Mouse (Mus musculus) limb, embryonic 11.5 days (tissue): ENCODE results near the gene Rasgef1b. TPM values are rescaled to one million over a fixed set of nuclear protein-coding genes. Genes with fewer than 3 reads are reported as not detected.

Experiments
- ATAC-seq: fragments of 200-750 bp; cut with Nextera tagmentation; 2 replicates; pipeline ENCODE4 v1.8.0; 2017; ENCODE audit warnings: low read depth; ENCODE audit not compliant: insufficient number of reproducible peaks, low FRiP score, low TSS enrichment
- DNase-seq: peaks from one replicate; pipeline ENCODE4 v3.0.0-alpha.2; 2015; ENCODE audit warnings: low spot score
- H3K27ac ChIP-seq: fragments of 300-500 bp; sonication (generic); replicated peaks from 2 replicates; pipeline ENCODE4 v1.5.1; 2014; ENCODE audit warnings: low read depth, mild to moderate bottlenecking, low read length
- H3K27me3 ChIP-seq: fragments of 300-500 bp; sonication (generic); 2 replicates; pipeline ENCODE4 v1.6.1; 2014; ENCODE audit warnings: mild to moderate bottlenecking, low read length, mixed read lengths; ENCODE audit not compliant: control insufficient read depth, insufficient read depth
- H3K36me3 ChIP-seq: fragments of 300-500 bp; sonication (generic); 2 replicates; pipeline ENCODE4 v1.6.1; 2014; ENCODE audit warnings: mild to moderate bottlenecking, low read length, moderate library complexity, mixed read lengths; ENCODE audit not compliant: control insufficient read depth, insufficient read depth
- H3K4me1 ChIP-seq: fragments of 300-500 bp; sonication (generic); 2 replicates; pipeline ENCODE4 v1.6.1; 2014; ENCODE audit warnings: low read length, mixed read lengths; ENCODE audit not compliant: control insufficient read depth, insufficient read depth
- H3K4me2 ChIP-seq: fragments of 300-500 bp; sonication (generic); 2 replicates; pipeline ENCODE4 v1.6.1; 2014; ENCODE audit warnings: low read depth, mild to moderate bottlenecking, moderate library complexity; ENCODE audit not compliant: severe bottlenecking
- H3K4me3 ChIP-seq: fragments of 300-500 bp; sonication (generic); 2 replicates; pipeline ENCODE4 v1.5.1; 2014; ENCODE audit warnings: low read depth, low read length
- H3K9ac ChIP-seq: fragments of 300-500 bp; sonication (generic); 2 replicates; pipeline ENCODE4 v1.6.1; 2014; ENCODE audit warnings: mild to moderate bottlenecking, low read length
- H3K9me3 ChIP-seq: fragments of 300-500 bp; sonication (generic); 2 replicates; pipeline ENCODE4 v1.6.1; 2016; ENCODE audit warnings: low read length; ENCODE audit not compliant: control insufficient read depth
- WGBS: fragments of 180-500 bp; shearing (Covaris S2); extraction: QIAGEN DNeasy Blood & Tissue Kit; methylation state at CpG from one replicate; pipeline ENCODE4 v1.1.7; 2014; 5-methylcytosine and 5-hydroxymethylcytosine counted together
- polyA plus RNA-seq: library from polyadenylated mRNA; unstranded; fragments of >200 nt; fragmentation: Nextera tagmentation; extraction: Ambion mirVana; gene quantifications from 2 replicates; pipeline ENCODE4 v1.2.1, GENCODE M21; 2014

Rasgef1b gene
- polyA plus RNA-seq, 1 experiment from 2014 or later, result 59.9 TPM

DNA sequence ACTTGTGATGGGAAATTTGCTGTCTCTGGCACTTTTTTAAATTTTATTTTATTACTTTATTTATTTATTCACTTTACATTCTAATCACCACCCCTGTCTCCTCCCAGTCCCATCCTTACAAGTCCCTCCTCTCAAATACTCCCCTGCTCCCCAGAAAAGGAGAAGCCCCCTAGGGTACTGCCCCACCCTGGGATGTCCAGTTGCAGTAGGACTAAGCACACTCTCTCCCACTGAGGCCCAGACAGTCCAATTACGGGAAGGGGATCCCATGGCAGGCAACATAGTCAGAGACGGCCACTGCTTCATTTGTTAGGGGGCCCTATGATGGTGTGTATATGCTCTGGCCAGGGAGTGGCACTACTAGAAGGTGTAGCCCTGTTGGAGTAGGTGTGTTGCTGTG lies 6.6 kb downstream of the Rasgef1b start:
- no peaks in the 10 kb centered on the region for H3K27me3 ChIP-seq
- no peaks in the 10 kb centered on the region for H3K36me3 ChIP-seq
- 85% methylated on average over 2 of the region's 2 CpGs for WGBS
- no peak overlapping the region for H3K4me2 ChIP-seq
- peaks cover 6% of the 10 kb centered on the region for H3K4me1 ChIP-seq
- no peak overlapping the region for H3K27ac ChIP-seq
- no peaks in the 10 kb centered on the region for H3K9me3 ChIP-seq
- ATAC-seq (no peak), DNase-seq (no peak)
- no peak overlapping the region for H3K9ac ChIP-seq
- no peak overlapping the region for H3K4me3 ChIP-seq

DNA sequence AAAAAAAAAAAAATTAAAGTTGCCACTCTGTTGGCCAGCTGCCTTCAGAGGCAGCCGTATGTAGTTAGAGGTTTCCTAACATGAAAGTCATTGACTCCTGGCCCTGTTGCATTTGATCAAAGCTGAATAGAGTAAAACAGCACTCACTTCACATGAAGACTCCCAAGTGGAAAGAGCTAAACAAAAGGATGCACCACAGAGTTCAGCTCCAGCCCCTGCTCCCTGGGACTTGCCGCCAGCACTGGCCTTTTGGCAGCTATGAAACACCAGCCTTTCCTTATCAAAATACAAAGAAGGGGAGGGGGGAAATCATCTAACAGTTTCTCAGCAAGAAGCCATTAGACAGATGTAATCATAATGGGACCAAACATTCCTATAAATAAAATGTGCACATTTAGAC lies 8.3 kb downstream of the Rasgef1b start:
- no peak overlapping the region for H3K9ac ChIP-seq
- H3K36me3 ChIP-seq, result no peaks in the 10 kb centered on the region
- DNase-seq (no peak), ATAC-seq (no peak)
- H3K27me3 ChIP-seq, result no peaks in the 10 kb centered on the region
- H3K4me1 ChIP-seq, result peaks cover 4% of the 10 kb centered on the region
- no peak overlapping the region for H3K4me2 ChIP-seq
- H3K4me3 ChIP-seq, result no peak overlapping the region
- no peaks in the 10 kb centered on the region for H3K9me3 ChIP-seq
- WGBS, result 73% methylated on average over 2 of the region's 2 CpGs
- H3K27ac ChIP-seq, result no peak overlapping the region

DNA sequence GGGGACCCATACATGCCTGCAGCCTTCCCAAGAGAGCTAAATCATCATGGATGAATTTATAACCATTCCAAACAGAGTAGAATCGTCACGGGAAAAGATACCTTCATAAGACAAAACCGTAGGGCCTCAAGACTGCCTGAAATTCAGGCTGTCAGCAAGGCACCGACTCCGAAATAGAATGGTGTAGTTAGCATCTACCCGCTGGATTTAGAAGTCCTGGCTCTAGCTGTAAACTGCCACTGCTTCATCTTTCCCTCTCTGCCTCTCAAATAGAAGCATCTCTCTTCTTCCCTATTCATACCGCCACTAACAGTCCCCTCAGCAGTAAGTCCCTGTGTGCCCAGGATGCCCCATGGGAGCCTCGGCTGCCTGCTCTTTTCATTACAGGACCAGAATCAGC lies 10.9 kb downstream of the Rasgef1b start:
- H3K4me3 ChIP-seq, result no peak overlapping the region
- 73% methylated on average over 8 of the region's 8 CpGs for WGBS
- H3K9ac ChIP-seq, result no peak overlapping the region

DNA sequence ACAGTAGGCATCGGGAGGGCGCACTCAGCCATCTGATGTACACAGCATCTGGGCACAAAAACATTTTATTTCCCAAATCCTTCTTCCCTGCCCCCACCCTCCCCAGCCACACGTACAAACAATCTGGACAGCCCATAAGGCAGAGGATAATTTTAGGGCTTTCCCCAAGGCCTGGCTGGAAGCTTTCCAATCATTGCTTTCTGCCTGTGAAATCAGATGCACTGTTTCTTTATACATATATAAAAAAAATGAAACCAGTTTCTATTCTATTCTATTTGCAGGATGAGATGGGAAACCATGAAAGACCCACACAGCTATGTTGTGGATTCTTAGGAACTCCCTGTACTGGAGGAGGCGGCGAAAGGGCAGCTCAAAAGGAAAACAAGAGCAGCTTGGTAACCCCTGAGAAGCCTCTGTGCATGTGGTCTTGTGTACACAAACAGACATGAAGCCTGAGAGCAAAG lies 13.6 kb downstream of the Rasgef1b start:
- WGBS, result 72% methylated on average over 5 of the region's 5 CpGs
- peaks cover 4% of the 10 kb centered on the region for H3K4me1 ChIP-seq
- H3K27ac ChIP-seq, result no peak overlapping the region
- no peak overlapping the region for H3K4me2 ChIP-seq
- H3K4me3 ChIP-seq, result no peak overlapping the region
- H3K36me3 ChIP-seq, result no peaks in the 10 kb centered on the region
- no peaks in the 10 kb centered on the region for H3K9me3 ChIP-seq
- no peaks in the 10 kb centered on the region for H3K27me3 ChIP-seq
- H3K9ac ChIP-seq, result no peak overlapping the region
- no peak for ATAC-seq
- no peak for DNase-seq

More for the DNA sequence above, 10.9 kb downstream of the Rasgef1b start:
- Histone ChIP-seq H3K27me3 (no peaks in the 10 kb centered on the region), H3K4me1 (peaks cover 4% of the 10 kb centered on the region), H3K4me2 (no peak overlapping the region), H3K9me3 (no peaks in the 10 kb centered on the region), H3K27ac (no peak overlapping the region), H3K36me3 (no peaks in the 10 kb centered on the region)
- ATAC-seq (no peak), DNase-seq (no peak)

DNA sequence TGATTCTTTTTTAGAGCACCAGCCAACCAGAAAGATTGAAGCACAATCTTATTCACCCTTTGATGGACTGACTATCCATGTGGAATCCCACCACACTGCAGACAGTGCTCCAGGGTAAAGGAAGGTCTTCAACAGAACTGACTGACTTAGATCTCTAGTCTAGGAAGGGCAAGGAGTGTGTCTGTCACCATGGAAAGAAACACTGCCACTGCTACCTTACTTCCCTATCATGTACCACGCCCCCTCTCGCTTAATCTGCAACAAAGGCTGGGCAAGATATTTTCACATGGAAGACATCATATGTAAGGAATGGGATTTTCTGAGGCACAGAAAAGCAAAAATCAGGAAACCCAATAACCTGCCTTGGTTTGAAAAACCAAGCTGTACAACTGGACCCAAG lies 16.9 kb downstream of the Rasgef1b start:
- Histone ChIP-seq H3K4me1 (no peaks in the 10 kb centered on the region), H3K36me3 (no peaks in the 10 kb centered on the region), H3K27ac (no peak overlapping the region), H3K4me2 (no peak overlapping the region), H3K9ac (no peak overlapping the region), H3K27me3 (no peaks in the 10 kb centered on the region), H3K4me3 (no peak overlapping the region), H3K9me3 (no peaks in the 10 kb centered on the region)
- DNase-seq, result no peak
- 93% methylated on average over 2 of the region's 2 CpGs for WGBS
- ATAC-seq, result no peak

DNA sequence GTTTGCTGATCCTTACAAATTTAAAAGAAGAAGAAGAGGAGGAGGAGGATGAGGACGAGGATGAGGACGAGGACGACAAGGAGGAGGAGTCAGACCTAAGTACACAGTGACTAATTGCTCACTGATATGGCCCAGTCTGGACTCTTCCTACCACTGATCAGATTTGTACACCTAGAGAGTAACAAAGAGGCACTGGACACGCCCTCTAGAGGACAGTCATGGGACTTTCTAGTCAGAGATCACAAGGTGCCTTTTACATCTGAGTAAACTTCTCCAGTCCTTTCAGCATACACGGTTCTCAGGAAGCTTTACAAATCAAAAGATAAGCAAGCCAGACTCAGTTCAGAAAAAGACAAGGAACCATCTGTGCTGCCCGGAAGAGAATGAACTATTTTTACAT lies 20.2 kb downstream of the Rasgef1b start:
- no peaks in the 10 kb centered on the region for H3K9me3 ChIP-seq
- peak; percentile 36 for DNase-seq
- no peak overlapping the region for H3K27ac ChIP-seq
- ATAC-seq, result no peak
- 48% methylated on average over 6 of the region's 6 CpGs for WGBS
- H3K4me2 ChIP-seq, result no peak overlapping the region
- no peaks in the 10 kb centered on the region for H3K36me3 ChIP-seq
- H3K4me1 ChIP-seq, result no peaks in the 10 kb centered on the region
- no peak overlapping the region for H3K4me3 ChIP-seq
- H3K27me3 ChIP-seq, result no peaks in the 10 kb centered on the region
- no peak overlapping the region for H3K9ac ChIP-seq

DNA sequence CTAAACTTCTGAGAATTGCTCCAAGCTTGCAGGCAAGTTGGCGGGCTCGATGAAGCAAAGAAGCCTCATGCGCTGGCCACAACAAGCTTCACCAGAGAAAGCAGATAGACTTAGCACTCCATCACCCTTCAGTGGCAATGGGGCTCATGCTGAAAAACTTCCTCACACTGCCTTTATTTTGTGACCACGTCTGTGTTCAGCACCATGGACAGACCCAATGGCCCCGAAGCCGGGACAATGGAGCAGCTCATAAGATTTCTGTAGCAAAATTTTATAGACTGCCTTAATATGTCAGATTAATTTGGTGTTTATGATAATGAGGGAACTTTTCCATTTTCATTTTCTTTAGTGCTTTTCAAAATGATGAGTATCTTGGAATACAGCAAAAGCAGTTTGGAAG lies 21.6 kb downstream of the Rasgef1b start:
- Histone ChIP-seq H3K9me3 (no peaks in the 10 kb centered on the region), H3K27ac (no peak overlapping the region), H3K4me3 (no peak overlapping the region), H3K4me1 (no peaks in the 10 kb centered on the region), H3K4me2 (no peak overlapping the region), H3K27me3 (no peaks in the 10 kb centered on the region), H3K36me3 (no peaks in the 10 kb centered on the region), H3K9ac (no peak overlapping the region)
- DNase-seq, result peak; percentile 82
- 36% methylated on average over 6 of the region's 6 CpGs for WGBS
- no peak for ATAC-seq

DNA sequence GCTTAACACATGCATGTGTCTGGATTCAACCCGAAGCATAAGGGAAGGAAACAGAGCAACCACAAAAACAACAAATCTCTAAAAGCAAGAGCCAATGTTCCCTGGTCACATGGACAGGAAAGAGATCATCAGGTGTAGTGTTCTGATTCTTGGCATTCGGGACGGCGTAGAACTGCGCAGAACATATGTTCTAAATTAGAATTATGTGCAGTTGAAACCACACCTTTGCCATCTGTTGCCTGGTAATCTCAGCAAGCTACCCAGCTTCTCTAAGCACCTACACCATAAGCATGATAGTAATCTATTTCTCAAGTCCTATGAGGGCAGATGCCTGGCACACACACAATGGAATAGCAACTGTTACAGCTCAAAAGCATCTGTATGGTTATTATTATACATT lies 27.1 kb downstream of the Rasgef1b start:
- DNase-seq (no peak), ATAC-seq (no peak)
- Histone ChIP-seq H3K4me1 (no peaks in the 10 kb centered on the region), H3K27me3 (no peaks in the 10 kb centered on the region), H3K27ac (no peak overlapping the region), H3K4me3 (no peak overlapping the region), H3K36me3 (no peaks in the 10 kb centered on the region), H3K9me3 (no peaks in the 10 kb centered on the region), H3K9ac (no peak overlapping the region), H3K4me2 (no peak overlapping the region)
- 48% methylated on average over 5 of the region's 5 CpGs for WGBS

DNA sequence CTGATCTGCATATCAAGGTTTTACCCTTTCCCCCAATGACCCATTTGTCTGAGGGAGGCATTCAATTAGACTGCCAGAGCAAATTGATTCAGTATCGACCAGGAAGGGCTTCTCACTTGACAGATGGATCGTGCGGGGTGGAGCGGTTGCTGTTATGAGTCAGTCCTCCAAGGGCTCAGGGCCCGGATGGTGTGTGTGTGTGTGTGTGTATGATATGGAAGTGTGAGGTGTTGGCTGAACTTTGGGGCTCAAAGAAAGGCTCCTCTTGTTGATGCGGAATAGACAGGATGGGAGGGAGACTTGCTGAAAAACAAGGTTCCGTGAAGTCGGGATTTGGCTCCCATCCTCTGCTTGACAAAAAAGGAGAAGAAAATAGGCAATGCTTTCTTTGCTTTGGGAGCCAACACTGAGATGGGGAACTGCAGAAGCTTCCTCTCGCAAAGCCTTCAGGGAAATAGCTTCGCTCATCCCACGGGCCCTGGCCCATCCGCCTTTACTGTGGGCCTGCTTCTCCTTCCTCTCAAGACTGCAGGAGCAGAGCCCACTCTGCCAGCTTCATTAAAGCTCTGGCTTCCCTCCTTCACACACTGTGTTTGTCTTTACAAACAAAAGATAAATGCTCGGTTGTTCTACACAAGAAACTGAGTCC lies 34.0 kb downstream of the Rasgef1b start:
- no peak overlapping the region for H3K4me3 ChIP-seq
- no peak overlapping the region for H3K4me2 ChIP-seq
- no peaks in the 10 kb centered on the region for H3K27me3 ChIP-seq
- WGBS, result 88% methylated on average over 13 of the region's 13 CpGs
- DNase-seq, result no peak
- H3K9me3 ChIP-seq, result no peaks in the 10 kb centered on the region
- H3K9ac ChIP-seq, result no peak overlapping the region
- ATAC-seq, result no peak
- H3K4me1 ChIP-seq, result 0 out of 2 replicates have a peak, but pooled peaks cover 1% of the 10 kb centered on the region
- H3K36me3 ChIP-seq, result no peaks in the 10 kb centered on the region
- H3K27ac ChIP-seq, result no peak overlapping the region
